In genomic region chr7:139582595-139582994, GRCm38 (mm10) we compare ENCODE assay signal across 8 mouse cellular contexts. TPM values are rescaled to one million over a fixed set of nuclear protein-coding genes. Genes with fewer than 3 reads are reported as not detected.
DNase-seq lines count a peak whose midpoint lies in the region; ATAC-seq and TF ChIP-seq lines count a peak whose summit lies in the region.

Nkx6-2 (minus strand) TSS chr7:139582797.

- 0 out of 2 replicates have a peak, but pooled peaks cover 3% of the 10 kb centered on the region for H3K4me1 ChIP-seq in kidney, adult 2 months (ENCODE audit: control insufficient read depth, insufficient read depth, low read length)
- H3K4me1 ChIP-seq in kidney, embryonic 15.5 days: peaks cover 45% of the 10 kb centered on the region
- no peaks in the 10 kb centered on the region for H3K4me1 ChIP-seq in liver, embryonic 16.5 days (ENCODE audit: control insufficient read depth, low read depth, low read length)
- H3K4me1 ChIP-seq in stomach, embryonic 14.5 days (ENCODE audit: control insufficient read depth, insufficient read depth, low read length): no peaks in the 10 kb centered on the region; the same call in 1 of the 2 replicates

- peak; percentile 46; the same call in 1 of the 2 replicates for ATAC-seq in kidney, embryonic 15.5 days (replicated peaks; ENCODE audit: low FRiP score)
- ATAC-seq in liver, embryonic 16.5 days (ENCODE audit: low read depth): no peak
- 0 out of 2 replicates have a peak, but pooled peaks have one; percentile 68 for ATAC-seq in stomach, embryonic 14.5 days (ENCODE audit: insufficient number of reproducible peaks, insufficient read depth, low FRiP score, low read depth)
- ATAC-seq in activated CD4-positive, CD25-positive, alpha-beta regulatory T cell, adult 4 months: no peak

- H3K27me3 ChIP-seq in kidney, adult 2 months (replicated peaks; ENCODE audit: control insufficient read depth, insufficient read depth, low read length): peaks cover 3% of the 10 kb centered on the region
- peaks cover 100% of the 10 kb centered on the region for H3K27me3 ChIP-seq in kidney, embryonic 15.5 days
- H3K27me3 ChIP-seq in liver, embryonic 16.5 days (ENCODE audit: control insufficient read depth, insufficient read depth, low read depth, low read length): peaks cover 87% of the 10 kb centered on the region
- peaks cover 50% of the 10 kb centered on the region for H3K27me3 ChIP-seq in stomach, embryonic 14.5 days (ENCODE audit: control insufficient read depth, insufficient read depth, low read length)

- H3K9me3 ChIP-seq in kidney, embryonic 15.5 days (replicated peaks): no peaks in the 10 kb centered on the region
- H3K9me3 ChIP-seq in liver, embryonic 16.5 days (replicated peaks; ENCODE audit: control insufficient read depth, low read length): no peaks in the 10 kb centered on the region
- H3K9me3 ChIP-seq in stomach, embryonic 14.5 days (ENCODE audit: control insufficient read depth, low read depth, low read length): no peaks in the 10 kb centered on the region

- WGBS in kidney, adult 2 months: 2% methylated on average over 52 of the region's 56 CpGs
- WGBS in kidney, embryonic 15.5 days: under 1% methylated on average over 52 of the region's 56 CpGs
- WGBS in liver, embryonic 16.5 days (ENCODE audit: insufficient replicate concordance): 0% methylated on average over 52 of the region's 56 CpGs
- WGBS in stomach, embryonic 14.5 days: under 1% methylated on average over 56 of the region's 56 CpGs

- peak within 1 kb of the TSS; percentile 68 for H3K4me2 ChIP-seq in kidney, embryonic 15.5 days
- no peak within 1 kb of the TSS; the same call in 1 of the 2 replicates for H3K4me2 ChIP-seq in liver, embryonic 16.5 days (ENCODE audit: low read depth, low read length)
- peak within 1 kb of the TSS; percentile 48 for H3K4me2 ChIP-seq in stomach, embryonic 14.5 days (replicated peaks; ENCODE audit: low read depth, low read length)

- TF ChIP-seq CTCF in kidney, adult 2 months (conservative IDR thresholded peaks at IDR 0.05; ENCODE audit: insufficient read depth, insufficient read length, low read depth, low read length): no peak

- H3K27ac ChIP-seq in kidney, adult 2 months (ENCODE audit: insufficient read depth, low read depth, low read length): no peak within 1 kb of the TSS
- H3K27ac ChIP-seq in kidney, embryonic 15.5 days: no peak within 1 kb of the TSS
- no peak within 1 kb of the TSS for H3K27ac ChIP-seq in liver, embryonic 16.5 days (ENCODE audit: low read length)
- H3K27ac ChIP-seq in stomach, embryonic 14.5 days (ENCODE audit: low read length): no peak within 1 kb of the TSS

- DNase-seq in kidney, adult 2 months: peak; percentile 31
- no peak for DNase-seq in kidney, adult 9 months
- peak; percentile 37 to 50 for DNase-seq in cerebellum, postnatal 36 days
- peak; percentile 52 to 54 for DNase-seq in heart, adult 18-20 months

- TF ChIP-seq POLR2A in kidney, adult 2 months (IDR thresholded peaks at IDR 0.05; ENCODE audit: low read depth, low read length): no peak

- peak within 1 kb of the TSS; percentile 8; the same call in 1 of the 2 replicates for H3K4me3 ChIP-seq in kidney, adult 2 months (ENCODE audit: insufficient read depth, low read depth, low read length)
- H3K4me3 ChIP-seq in kidney, embryonic 15.5 days (replicated peaks): peak within 1 kb of the TSS; percentile 44
- peak within 1 kb of the TSS; percentile 23 for H3K4me3 ChIP-seq in liver, embryonic 16.5 days (ENCODE audit: low read depth, low read length)
- H3K4me3 ChIP-seq in stomach, embryonic 14.5 days (ENCODE audit: low read depth, low read length): peak within 1 kb of the TSS; percentile 32

- H3K36me3 ChIP-seq in kidney, adult 2 months (ENCODE audit: control insufficient read depth, insufficient read depth, low read length): no peaks in the 10 kb centered on the region
- H3K36me3 ChIP-seq in kidney, embryonic 15.5 days: peaks cover 12% of the 10 kb centered on the region
- no peaks in the 10 kb centered on the region for H3K36me3 ChIP-seq in liver, embryonic 16.5 days (ENCODE audit: control insufficient read depth, insufficient read depth)
- H3K36me3 ChIP-seq in stomach, embryonic 14.5 days (ENCODE audit: control insufficient read depth, insufficient read depth, low read length): peaks cover 12% of the 10 kb centered on the region; the same call in 1 of the 2 replicates

- no peak within 1 kb of the TSS for H3K9ac ChIP-seq in kidney, embryonic 15.5 days
- H3K9ac ChIP-seq in liver, embryonic 16.5 days (ENCODE audit: low read depth, low read length): no peak within 1 kb of the TSS
- H3K9ac ChIP-seq in stomach, embryonic 14.5 days (replicated peaks; ENCODE audit: low read depth, low read length): no peak within 1 kb of the TSS; the same call in 1 of the 2 replicates

RNA-seq across cellular contexts. Expression of gene Nkx6-2, which starts in this region (rescaled TPM):
- 0.06 TPM in 1 of 2 replicates, not detected in the other for polyA plus RNA-seq in kidney, adult 2 months (2012; rRNA removed)
- total RNA-seq in heart, adult 18-20 months (2021): under 1 TPM in 1 of 2 experiments, not detected in 1; 0.15 TPM
- polyA plus RNA-seq in kidney, embryonic 15.5 days (2015; fragmentation: Nextera tagmentation; extraction: Ambion mirVana): not detected in 2 replicates
- polyA plus RNA-seq in liver, embryonic 16.5 days (2015; fragmentation: Nextera tagmentation; extraction: Ambion mirVana): not detected in 2 replicates
- polyA plus RNA-seq in stomach, embryonic 14.5 days (2014; fragmentation: Nextera tagmentation; extraction: Ambion mirVana): 6.4 and 8.7 TPM in 2 replicates
- not detected for polyA plus RNA-seq in activated CD4-positive, CD25-positive, alpha-beta regulatory T cell, adult 4 months (2017; shearing (Covaris generic))

Comparison
In these comparisons a context has a peak if more than half of its experiments do, and no peak if none do; other contexts are left out.
1. Peak in DNase-seq and H3K4me3 ChIP-seq in kidney, adult 2 months; RNA of the gene not detected or under 1 TPM.
2. Peak in DNase-seq in heart, adult 18-20 months; RNA of the gene not detected or under 1 TPM.
3. Peak in ATAC-seq, H3K4me3 ChIP-seq and H3K4me2 ChIP-seq in kidney, embryonic 15.5 days; RNA of the gene not detected or under 1 TPM.